ENCODE assay signal across 7 mouse cellular contexts in the genomic region with DNA sequence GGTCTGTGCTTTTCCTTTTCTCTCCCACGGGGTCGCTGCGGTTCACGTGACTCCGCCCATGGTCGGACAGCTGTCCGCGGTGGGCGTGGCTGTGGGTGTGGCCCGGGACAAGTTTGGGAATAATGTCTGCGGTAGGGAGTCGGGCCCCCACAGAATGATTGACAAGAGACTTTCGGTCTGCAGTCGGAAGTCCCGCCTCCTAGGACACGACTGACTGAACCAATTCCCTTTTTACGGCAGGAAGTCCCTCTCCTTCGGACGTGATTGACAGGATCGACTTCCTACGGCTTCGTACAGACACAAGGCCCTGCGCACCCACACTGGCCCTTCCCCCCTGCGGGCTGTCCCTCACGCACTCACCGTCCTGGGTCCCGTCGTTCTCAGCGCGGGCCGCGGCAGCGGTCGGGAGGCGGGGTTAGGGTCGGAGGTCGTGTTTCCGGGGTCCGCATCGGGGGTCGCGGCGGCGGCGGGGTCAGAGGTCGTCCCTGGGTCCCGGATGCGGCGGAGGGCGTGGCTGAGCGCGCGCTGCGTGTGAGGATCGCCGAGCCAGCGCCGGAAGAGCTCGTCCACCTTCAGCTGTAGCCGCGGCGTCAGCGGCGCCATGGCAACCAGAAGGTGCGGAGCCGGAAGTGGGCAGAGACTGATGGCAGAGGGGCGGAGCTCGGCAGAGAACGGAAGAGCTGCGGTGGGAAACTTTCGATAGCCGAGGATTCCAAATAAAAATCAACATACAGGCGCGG. TPM values are rescaled to one million over a fixed set of nuclear protein-coding genes. Genes with fewer than 3 reads are reported as not detected.
DNase-seq lines count a peak whose midpoint lies in the region; ATAC-seq lines count a peak whose summit lies in the region.

No protein-coding gene starts in this region.

- intact Hi-C loops in gastrocnemius, postnatal 36 days (cut with DNase I): no loop called here
- intact Hi-C loops in left cerebral cortex, postnatal 25 days (cut with DNase I): no loop called here

- peak; percentile 76 for ATAC-seq in intestine, embryonic 15.5 days

- peak overlapping the region; percentile 67 for H3K4me3 ChIP-seq in intestine, embryonic 15.5 days (replicated peaks)
- peak overlapping the region; percentile 76 for H3K4me3 ChIP-seq in midbrain, embryonic 10.5 days

- H3K4me1 ChIP-seq in intestine, embryonic 15.5 days (replicated peaks): no peaks in the 10 kb centered on the region
- H3K4me1 ChIP-seq in midbrain, embryonic 10.5 days: peaks cover 4% of the 10 kb centered on the region

- H3K36me3 ChIP-seq in intestine, embryonic 15.5 days: no peaks in the 10 kb centered on the region
- no peaks in the 10 kb centered on the region for H3K36me3 ChIP-seq in midbrain, embryonic 10.5 days

- under 1% methylated on average over 74 of the region's 74 CpGs for WGBS in intestine, embryonic 15.5 days
- WGBS in midbrain, embryonic 10.5 days: under 1% methylated on average over 74 of the region's 74 CpGs

- H3K4me2 ChIP-seq in intestine, embryonic 15.5 days (replicated peaks): peak overlapping the region; percentile 75

- peak overlapping the region; percentile 65 for H3K9ac ChIP-seq in intestine, embryonic 15.5 days

- peak; percentile 91 to 92 for DNase-seq in adrenal gland, adult 18-20 months (ENCODE audit: low spot score in 2 of 2)
- DNase-seq in embryo, embryonic 11 days: peak; percentile 96
- DNase-seq in gastrocnemius, postnatal 36 days: peak; percentile 96
- peak; percentile 98 to 99 for DNase-seq in left cerebral cortex, postnatal 25 days (ENCODE audit: low spot score in 2 of 2)
- DNase-seq in midbrain, embryonic 10.5 days (ENCODE audit: low spot score): peak; percentile 97
- DNase-seq in skeletal muscle tissue, adult 2 months (ENCODE audit: low read depth, low spot score): peak; percentile 99

- no peaks in the 10 kb centered on the region for H3K27me3 ChIP-seq in intestine, embryonic 15.5 days (replicated peaks)
- H3K27me3 ChIP-seq in midbrain, embryonic 10.5 days (ENCODE audit: low read depth, poor library complexity, severe bottlenecking): no peaks in the 10 kb centered on the region

- H3K9me3 ChIP-seq in intestine, embryonic 15.5 days: no peaks in the 10 kb centered on the region
- H3K9me3 ChIP-seq in midbrain, embryonic 10.5 days (replicated peaks): no peaks in the 10 kb centered on the region

- H3K27ac ChIP-seq in intestine, embryonic 15.5 days: peak overlapping the region; percentile 99
- H3K27ac ChIP-seq in midbrain, embryonic 10.5 days (replicated peaks): peak overlapping the region; percentile 97

RNA-seq across cellular contexts. Expression of gene Ppp2r3d, which starts 53.0 kb away (rescaled TPM):
- total RNA-seq in adrenal gland, adult 18-20 months (2021): 100 to 1,000 TPM in 1 of 2 experiments, 10 to 100 TPM in 1; 80.5 to 101 TPM
- 10 to 100 TPM; 29.3 to 31.5 TPM for total RNA-seq in gastrocnemius, postnatal 36 days (2021)
- 135 and 148 TPM in 2 replicates for polyA plus RNA-seq in intestine, embryonic 15.5 days (2015; fragmentation: Nextera tagmentation; extraction: Ambion mirVana)
- total RNA-seq in left cerebral cortex, postnatal 25 days (2021): 10 to 100 TPM; 83.5 to 95.9 TPM
- 136 and 157 TPM in 2 replicates for polyA plus RNA-seq in midbrain, embryonic 10.5 days (2016; fragmentation: Nextera tagmentation; extraction: Ambion mirVana)

Comparison
In these comparisons a context has a peak if more than half of its experiments do, and no peak if none do; other contexts are left out.
1. Peak in every context shown above with its lines: DNase-seq, ATAC-seq, H3K4me3 ChIP-seq and H3K27ac ChIP-seq.